Mouse (Mus musculus): Measurements from ENCODE around the gene Aym1. TPM values are rescaled to one million over a fixed set of nuclear protein-coding genes. Genes with fewer than 3 reads are reported as not detected.

Aym1 gene
- polyA plus RNA-seq, 1 experiment from 2014 or later: not detected

DNA sequence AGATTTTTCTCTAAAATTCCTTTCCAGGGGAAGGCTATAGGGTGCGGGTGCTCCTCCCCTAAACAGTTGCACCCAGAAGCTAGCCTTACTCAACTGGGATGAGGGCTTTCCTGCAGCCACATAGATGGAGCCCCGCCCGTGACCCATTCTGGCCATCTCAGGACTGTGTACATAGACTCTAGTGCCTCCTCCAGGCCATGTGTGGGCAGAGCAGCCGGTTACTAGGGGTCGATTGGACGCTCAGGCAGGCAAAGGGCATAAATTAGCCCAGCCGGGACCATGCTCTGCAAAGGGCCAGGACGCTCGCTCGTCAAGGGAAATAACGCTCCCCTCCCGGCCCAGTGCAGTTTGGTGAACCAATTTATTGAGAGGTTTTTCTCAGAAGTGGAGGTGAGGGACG, 8.5 kb upstream of the Aym1 start:
- Histone ChIP-seq H3K9ac (replicated peaks; ENCODE audit: low read depth, low read length) (no peak overlapping the region), H3K4me1 (ENCODE audit: control insufficient read depth, insufficient read depth, low read length) (0 out of 2 replicates have a peak, but pooled peaks cover 5% of the 10 kb centered on the region), H3K4me2 (ENCODE audit: low read depth, low read length) (no peak overlapping the region), H3K27ac (ENCODE audit: low read depth, low read length) (no peak overlapping the region), H3K27me3 (ENCODE audit: control insufficient read depth, insufficient read depth, low read length) (peaks cover 18% of the 10 kb centered on the region), H3K4me3 (ENCODE audit: low read depth, low read length) (no peak overlapping the region), H3K36me3 (ENCODE audit: control insufficient read depth, insufficient read depth, low read length) (no peaks in the 10 kb centered on the region), H3K9me3 (ENCODE audit: control insufficient read depth, low read length) (no peaks in the 10 kb centered on the region)
- 9% methylated on average over 13 of the region's 13 CpGs for WGBS
- no peak for ATAC-seq (ENCODE audit: low read depth)

- H3K27me3 ChIP-seq (ENCODE audit: control insufficient read depth, insufficient read depth, low read length): peaks cover 20% of the 10 kb centered on the region
- H3K9me3 ChIP-seq (ENCODE audit: control insufficient read depth, low read length): no peaks in the 10 kb centered on the region
- 6% methylated on average over 7 of the region's 7 CpGs for WGBS
- no peaks in the 10 kb centered on the region for H3K36me3 ChIP-seq (ENCODE audit: control insufficient read depth, insufficient read depth, low read length)
- ATAC-seq (ENCODE audit: low read depth): no peak
- H3K4me3 ChIP-seq (ENCODE audit: low read depth, low read length): no peak overlapping the region
- no peak overlapping the region for H3K4me2 ChIP-seq (ENCODE audit: low read depth, low read length)
- H3K27ac ChIP-seq (ENCODE audit: low read depth, low read length): no peak overlapping the region
- 0 out of 2 replicates have a peak, but pooled peaks cover 5% of the 10 kb centered on the region for H3K4me1 ChIP-seq (ENCODE audit: control insufficient read depth, insufficient read depth, low read length)
- no peak overlapping the region for H3K9ac ChIP-seq (replicated peaks; ENCODE audit: low read depth, low read length)
Measured at GRCm38 (mm10) chr5:113349226-113349625, 7.9 kb upstream of the Aym1 start.

DNA sequence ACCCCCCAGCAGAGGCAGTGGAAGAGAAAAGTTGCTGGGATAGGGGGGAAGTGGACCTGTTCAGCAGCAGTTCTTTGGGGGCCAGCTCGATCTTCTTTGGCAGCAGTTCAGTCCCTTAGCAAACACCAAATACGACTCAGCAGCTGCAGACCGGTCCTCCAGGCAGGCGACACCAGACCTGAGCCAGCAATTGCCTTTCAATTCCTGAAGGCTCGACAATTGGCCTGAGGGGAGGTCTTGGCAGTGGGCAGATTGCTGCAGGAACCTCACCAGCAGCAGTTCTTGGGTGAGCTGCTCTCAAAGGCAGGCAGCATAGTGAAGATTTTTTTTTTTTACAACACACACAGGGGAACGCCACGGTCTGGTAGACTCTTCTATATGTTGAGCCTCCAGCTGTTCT, 7.3 kb upstream of the Aym1 start:
- Histone ChIP-seq H3K9me3 (ENCODE audit: control insufficient read depth, low read length) (no peaks in the 10 kb centered on the region), H3K27me3 (ENCODE audit: control insufficient read depth, insufficient read depth, low read length) (peaks cover 20% of the 10 kb centered on the region), H3K4me3 (ENCODE audit: low read depth, low read length) (no peak overlapping the region), H3K4me2 (ENCODE audit: low read depth, low read length) (no peak overlapping the region), H3K9ac (replicated peaks; ENCODE audit: low read depth, low read length) (no peak overlapping the region), H3K4me1 (ENCODE audit: control insufficient read depth, insufficient read depth, low read length) (0 out of 2 replicates have a peak, but pooled peaks cover 5% of the 10 kb centered on the region), H3K36me3 (ENCODE audit: control insufficient read depth, insufficient read depth, low read length) (no peaks in the 10 kb centered on the region), H3K27ac (ENCODE audit: low read depth, low read length) (no peak overlapping the region)
- WGBS: 2% methylated on average over 7 of the region's 7 CpGs
- no peak for ATAC-seq (ENCODE audit: low read depth)

GRCm38 (mm10) chr5:113351768-113352167, 5.3 kb upstream of the Aym1 start:
- H3K4me1 ChIP-seq (ENCODE audit: control insufficient read depth, insufficient read depth, low read length): 0 out of 2 replicates have a peak, but pooled peaks cover 5% of the 10 kb centered on the region
- H3K4me3 ChIP-seq (ENCODE audit: low read depth, low read length): no peak overlapping the region
- no peaks in the 10 kb centered on the region for H3K9me3 ChIP-seq (ENCODE audit: control insufficient read depth, low read length)
- H3K27ac ChIP-seq (ENCODE audit: low read depth, low read length): no peak overlapping the region
- peak; percentile 65; the same call in 1 of the 2 replicates for ATAC-seq (ENCODE audit: low read depth)
- no peaks in the 10 kb centered on the region for H3K36me3 ChIP-seq (ENCODE audit: control insufficient read depth, insufficient read depth, low read length)
- no peak overlapping the region for H3K4me2 ChIP-seq (ENCODE audit: low read depth, low read length)
- WGBS: 28% methylated on average over 3 of the region's 3 CpGs
- H3K9ac ChIP-seq (replicated peaks; ENCODE audit: low read depth, low read length): no peak overlapping the region
- H3K27me3 ChIP-seq (ENCODE audit: control insufficient read depth, insufficient read depth, low read length): peaks cover 11% of the 10 kb centered on the region

DNA sequence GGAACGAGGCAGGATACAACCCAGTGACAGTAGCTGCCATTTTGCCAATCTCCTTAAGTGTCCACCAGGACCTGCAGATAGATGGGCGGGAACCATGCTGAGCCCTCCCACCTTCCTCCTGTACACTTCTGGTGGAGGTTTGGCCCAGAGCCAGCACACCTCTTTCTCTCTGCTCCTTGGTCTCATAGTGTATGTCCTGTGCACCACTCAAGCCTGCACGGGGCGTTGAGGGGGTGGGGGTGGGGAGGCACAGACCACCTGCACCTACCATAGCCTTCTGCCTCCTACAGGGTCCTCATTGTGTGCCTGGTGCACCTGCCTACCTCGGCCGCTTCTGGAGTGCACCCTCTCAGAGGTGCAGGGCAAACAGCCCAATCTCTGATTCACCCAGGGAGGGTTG, 4.5 kb upstream of the Aym1 start:
- Histone ChIP-seq H3K36me3 (ENCODE audit: control insufficient read depth, insufficient read depth, low read length) (no peaks in the 10 kb centered on the region), H3K4me2 (ENCODE audit: low read depth, low read length) (no peak overlapping the region), H3K4me3 (ENCODE audit: low read depth, low read length) (no peak overlapping the region), H3K4me1 (ENCODE audit: control insufficient read depth, insufficient read depth, low read length) (0 out of 2 replicates have a peak, but pooled peaks cover 5% of the 10 kb centered on the region), H3K9me3 (ENCODE audit: control insufficient read depth, low read length) (no peaks in the 10 kb centered on the region), H3K9ac (replicated peaks; ENCODE audit: low read depth, low read length) (no peak overlapping the region), H3K27me3 (ENCODE audit: control insufficient read depth, insufficient read depth, low read length) (peaks cover 9% of the 10 kb centered on the region), H3K27ac (ENCODE audit: low read depth, low read length) (no peak overlapping the region)
- ATAC-seq (ENCODE audit: low read depth): no peak
- 62% methylated on average over 6 of the region's 6 CpGs for WGBS

GRCm38 (mm10) chr5:113354311-113354710, 2.8 kb upstream of the Aym1 start:
- Histone ChIP-seq H3K9ac (replicated peaks; ENCODE audit: low read depth, low read length) (no peak overlapping the region), H3K9me3 (ENCODE audit: control insufficient read depth, low read length) (no peaks in the 10 kb centered on the region), H3K36me3 (ENCODE audit: control insufficient read depth, insufficient read depth, low read length) (no peaks in the 10 kb centered on the region), H3K4me3 (ENCODE audit: low read depth, low read length) (no peak overlapping the region), H3K27ac (ENCODE audit: low read depth, low read length) (no peak overlapping the region), H3K27me3 (ENCODE audit: control insufficient read depth, insufficient read depth, low read length) (0 out of 2 replicates have a peak, but pooled peaks cover 7% of the 10 kb centered on the region), H3K4me1 (ENCODE audit: control insufficient read depth, insufficient read depth, low read length) (no peaks in the 10 kb centered on the region), H3K4me2 (ENCODE audit: low read depth, low read length) (no peak overlapping the region)
- ATAC-seq (ENCODE audit: low read depth): no peak
- 51% methylated on average over 16 of the region's 16 CpGs for WGBS

GRCm38 (mm10) chr5:113357656-113358055, 562 bp downstream of the Aym1 start:
- no peak overlapping the region for H3K4me3 ChIP-seq (ENCODE audit: low read depth, low read length)
- H3K9me3 ChIP-seq (ENCODE audit: control insufficient read depth, low read length): no peaks in the 10 kb centered on the region
- 53% methylated on average over 3 of the region's 3 CpGs for WGBS
- no peaks in the 10 kb centered on the region for H3K36me3 ChIP-seq (ENCODE audit: control insufficient read depth, insufficient read depth, low read length)
- H3K4me2 ChIP-seq (ENCODE audit: low read depth, low read length): no peak overlapping the region
- no peaks in the 10 kb centered on the region for H3K4me1 ChIP-seq (ENCODE audit: control insufficient read depth, insufficient read depth, low read length)
- no peak overlapping the region for H3K9ac ChIP-seq (replicated peaks; ENCODE audit: low read depth, low read length)
- H3K27ac ChIP-seq (ENCODE audit: low read depth, low read length): no peak overlapping the region
- H3K27me3 ChIP-seq (ENCODE audit: control insufficient read depth, insufficient read depth, low read length): 0 out of 2 replicates have a peak, but pooled peaks cover 5% of the 10 kb centered on the region
- ATAC-seq (ENCODE audit: low read depth): no peak

- Histone ChIP-seq H3K4me2 (ENCODE audit: low read depth, low read length) (no peak overlapping the region), H3K4me3 (ENCODE audit: low read depth, low read length) (no peak overlapping the region), H3K9ac (replicated peaks; ENCODE audit: low read depth, low read length) (no peak overlapping the region), H3K27ac (ENCODE audit: low read depth, low read length) (no peak overlapping the region), H3K4me1 (ENCODE audit: control insufficient read depth, insufficient read depth, low read length) (no peaks in the 10 kb centered on the region), H3K36me3 (ENCODE audit: control insufficient read depth, insufficient read depth, low read length) (no peaks in the 10 kb centered on the region), H3K27me3 (ENCODE audit: control insufficient read depth, insufficient read depth, low read length) (0 out of 2 replicates have a peak, but pooled peaks cover under 1% of the 10 kb centered on the region), H3K9me3 (ENCODE audit: control insufficient read depth, low read length) (no peaks in the 10 kb centered on the region)
- WGBS: 7% methylated on average over 11 of the region's 11 CpGs
- ATAC-seq (ENCODE audit: low read depth): no peak
Measured at GRCm38 (mm10) chr5:113358833-113359232, 1.7 kb downstream of the Aym1 start.

- Histone ChIP-seq H3K4me2 (ENCODE audit: low read depth, low read length) (no peak overlapping the region), H3K27me3 (ENCODE audit: control insufficient read depth, insufficient read depth, low read length) (no peaks in the 10 kb centered on the region; the same call in none of the 2 replicates), H3K4me3 (ENCODE audit: low read depth, low read length) (no peak overlapping the region), H3K4me1 (ENCODE audit: control insufficient read depth, insufficient read depth, low read length) (no peaks in the 10 kb centered on the region), H3K9ac (replicated peaks; ENCODE audit: low read depth, low read length) (no peak overlapping the region), H3K27ac (ENCODE audit: low read depth, low read length) (no peak overlapping the region), H3K36me3 (ENCODE audit: control insufficient read depth, insufficient read depth, low read length) (no peaks in the 10 kb centered on the region), H3K9me3 (ENCODE audit: control insufficient read depth, low read length) (no peaks in the 10 kb centered on the region)
- WGBS: 69% methylated on average over 7 of the region's 7 CpGs
- no peak for ATAC-seq (ENCODE audit: low read depth)
Measured at GRCm38 (mm10) chr5:113361283-113361682, 4.2 kb downstream of the Aym1 start.

Measured in neural tube, embryonic 14.5 days (tissue).